Mouse (Mus musculus) CD4-positive helper T cell, adult 2 months (primary cell): ENCODE measurements around the gene Gna15.

ENCODE experiments used
- DNase-seq: peaks from one replicate; pipeline ENCODE4 v3.0.0-alpha.2; 2012; ENCODE audit warnings: low read depth, missing footprints, low spot score

Gna15 gene

GRCm38 (mm10) chr10:81495616-81496263 lies 28.3 kb downstream of the Gna15 start:
- DNase-seq = no peak

GRCm38 (mm10) chr10:81495151-81495550 lies 28.9 kb downstream of the Gna15 start:
- DNase-seq = no peak

GRCm38 (mm10) chr10:81494260-81495041 lies 29.6 kb downstream of the Gna15 start:
- DNase-seq = no peak

- DNase-seq = no peak
Observed at GRCm38 (mm10) chr10:81493601-81494220, 30.3 kb downstream of the Gna15 start.

- no peak for DNase-seq
Observed at GRCm38 (mm10) chr10:81492606-81493240, 31.3 kb downstream of the Gna15 start.

- no peak for DNase-seq
Observed at GRCm38 (mm10) chr10:81491018-81491417, 33.0 kb downstream of the Gna15 start.

GRCm38 (mm10) chr10:81489941-81490340 lies 34.1 kb downstream of the Gna15 start:
- DNase-seq = no peak

- no peak for DNase-seq
Observed at GRCm38 (mm10) chr10:81488081-81488480, 35.9 kb downstream of the Gna15 start.

GRCm38 (mm10) chr10:81486496-81486895 lies 37.5 kb downstream of the Gna15 start:
- no peak for DNase-seq

- no peak for DNase-seq
Observed at GRCm38 (mm10) chr10:81485479-81486018, 38.5 kb downstream of the Gna15 start.

GRCm38 (mm10) chr10:81485060-81485449 lies 39.0 kb downstream of the Gna15 start:
- peak; percentile 60 for DNase-seq

- DNase-seq = no peak
Observed at GRCm38 (mm10) chr10:81484441-81485059, 39.5 kb downstream of the Gna15 start.

- DNase-seq = peak; percentile 79
Observed at GRCm38 (mm10) chr10:81483983-81484382, 40.0 kb downstream of the Gna15 start.

- DNase-seq = peak; percentile 72
Observed at GRCm38 (mm10) chr10:81482533-81482889, 41.5 kb downstream of the Gna15 start, which contains the start of gene Celf5. Celf5 (minus strand) TSS chr10:81482709.

GRCm38 (mm10) chr10:81481605-81482532 lies 42.2 kb downstream of the Gna15 start:
- DNase-seq = no peak

- DNase-seq = no peak
Observed at GRCm38 (mm10) chr10:81474461-81474860, 49.6 kb downstream of the Gna15 start.

- DNase-seq = peak; percentile 83
Observed at GRCm38 (mm10) chr10:81473003-81473451, 51.0 kb downstream of the Gna15 start.

GRCm38 (mm10) chr10:81472403-81473002 lies 51.5 kb downstream of the Gna15 start:
- DNase-seq = no peak

GRCm38 (mm10) chr10:81470454-81470853 lies 53.6 kb downstream of the Gna15 start:
- peak; percentile 77 for DNase-seq

GRCm38 (mm10) chr10:81469253-81469652 lies 54.8 kb downstream of the Gna15 start:
- DNase-seq = no peak
